Mouse (Mus musculus) cerebellum, postnatal 10 days (tissue): ENCODE data around the gene Hist1h4d.
A peak's percentile ranks its signal among the peaks of the same experiment; 100 is the strongest.
"Not testable (repeated sequence)": the region's sequence is repeated elsewhere in the genome, so short reads cannot be mapped to it uniquely, and the experiment has no call there.

ENCODE experiments used
- DNase-seq, 2 experiments: peaks; one replicate each; pipeline ENCODE4 v3.0.0; 2021; ENCODE audit warnings: mixed read lengths in 2 of 2

The Hist1h4d gene

DNA sequence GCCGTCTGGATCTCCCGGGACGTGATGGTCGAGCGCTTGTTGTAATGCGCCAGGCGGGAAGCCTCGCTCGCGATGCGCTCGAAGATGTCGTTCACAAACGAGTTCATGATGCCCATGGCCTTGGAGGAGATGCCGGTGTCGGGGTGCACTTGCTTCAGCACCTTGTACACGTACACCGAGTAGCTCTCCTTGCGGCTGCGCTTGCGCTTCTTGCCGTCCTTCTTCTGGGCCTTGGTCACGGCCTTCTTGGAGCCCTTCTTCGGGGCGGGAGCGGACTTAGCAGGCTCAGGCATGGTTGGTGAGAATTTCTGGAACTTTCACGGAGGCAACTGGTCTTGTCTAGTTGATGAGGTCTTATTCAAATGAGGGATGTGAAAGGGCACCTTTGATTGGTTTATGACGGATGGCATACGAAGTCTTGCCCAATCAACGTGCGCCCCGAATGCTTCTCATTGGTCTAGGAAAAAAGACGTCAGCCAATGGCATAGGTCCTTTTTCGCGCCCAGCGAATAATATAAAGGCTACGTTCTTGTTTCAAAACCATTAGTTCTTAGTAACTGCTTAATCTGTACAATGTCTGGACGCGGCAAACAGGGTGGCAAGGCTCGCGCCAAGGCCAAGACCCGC is 7.4 kb upstream of the Hist1h4d start, which contains the start of the genes Hist1h2bf and Hist1h2ad:
TSS of gene Hist1h2bf (minus strand) at position 299 of the 627 bp plus-strand sequence.
TSS of gene Hist1h2ad (plus strand) at position 484 of the 627 bp plus-strand sequence.
- DNase-seq: peak; percentile 92 to 93

DNA sequence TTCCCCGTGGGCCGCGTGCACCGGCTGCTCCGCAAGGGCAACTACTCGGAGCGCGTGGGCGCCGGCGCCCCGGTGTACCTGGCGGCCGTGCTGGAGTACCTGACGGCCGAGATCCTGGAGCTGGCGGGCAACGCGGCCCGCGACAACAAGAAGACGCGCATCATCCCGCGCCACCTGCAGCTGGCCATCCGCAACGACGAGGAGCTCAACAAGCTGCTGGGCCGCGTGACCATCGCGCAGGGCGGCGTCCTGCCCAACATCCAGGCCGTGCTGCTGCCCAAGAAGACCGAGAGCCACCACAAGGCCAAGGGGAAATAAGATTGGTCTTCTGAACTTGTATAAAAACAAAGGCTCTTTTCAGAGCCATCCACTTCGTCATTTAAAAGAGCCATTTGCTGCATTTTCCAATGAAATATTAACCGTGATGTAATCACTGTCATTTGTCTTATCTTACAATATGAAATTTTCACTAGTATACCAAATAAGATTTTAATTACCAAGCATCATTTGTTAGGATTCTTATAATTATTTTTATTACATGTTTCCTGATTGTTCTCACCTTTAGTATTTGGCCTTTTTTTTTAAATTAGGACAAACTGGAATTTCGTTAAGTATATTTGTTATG is 6.7 kb upstream of the Hist1h4d start:
- not testable (repeated sequence) for DNase-seq

DNA sequence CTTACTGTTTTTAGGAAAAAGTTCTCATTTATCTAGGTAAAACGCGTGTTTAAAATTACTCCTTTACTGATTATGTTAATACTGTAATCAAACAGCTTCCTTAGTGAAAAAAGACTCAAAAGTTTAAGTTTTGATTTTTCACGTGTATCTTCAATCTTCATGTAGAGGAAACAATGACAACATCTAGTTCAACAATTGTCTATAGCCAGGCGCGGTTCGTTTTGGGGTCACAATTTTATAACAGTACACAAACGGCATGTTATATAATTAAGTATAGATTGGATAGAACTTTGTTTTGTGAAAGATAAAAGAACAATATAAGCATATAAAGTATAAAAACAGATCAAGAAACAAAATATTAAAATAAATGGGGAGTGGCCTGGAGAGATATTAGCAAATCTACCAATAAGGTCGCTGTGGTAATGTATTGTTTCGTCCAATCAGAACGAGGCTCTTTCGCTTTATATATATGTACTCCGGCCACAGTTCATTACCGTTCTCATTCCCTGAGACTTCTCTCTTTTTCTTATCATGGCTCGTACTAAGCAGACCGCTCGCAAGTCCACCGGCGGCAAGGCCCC is 6.0 kb upstream of the Hist1h4d start, which contains the start of gene Hist1h3d:
TSS of gene Hist1h3d (plus strand) at position 493 of the 581 bp plus-strand sequence.
- peak; percentile 61 to 71 for DNase-seq

DNA sequence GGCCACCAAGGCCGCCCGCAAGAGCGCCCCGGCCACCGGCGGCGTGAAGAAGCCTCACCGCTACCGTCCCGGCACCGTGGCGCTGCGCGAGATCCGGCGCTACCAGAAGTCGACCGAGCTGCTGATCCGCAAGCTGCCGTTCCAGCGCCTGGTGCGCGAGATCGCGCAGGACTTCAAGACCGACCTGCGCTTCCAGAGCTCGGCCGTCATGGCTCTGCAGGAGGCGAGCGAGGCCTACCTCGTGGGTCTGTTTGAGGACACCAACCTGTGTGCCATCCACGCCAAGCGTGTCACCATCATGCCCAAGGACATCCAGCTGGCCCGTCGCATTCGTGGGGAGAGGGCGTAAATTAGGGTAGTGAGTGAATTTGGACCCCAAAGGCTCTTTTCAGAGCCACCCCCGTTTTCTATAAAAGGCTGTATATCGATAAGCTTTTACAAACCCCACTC is 5.5 kb upstream of the Hist1h4d start:
- not testable (repeated sequence) for DNase-seq

GRCm38 (mm10) chr13:23576351-23576881 is 5.0 kb upstream of the Hist1h4d start:
- no peak for DNase-seq

GRCm38 (mm10) chr13:23576906-23577639 is 4.3 kb upstream of the Hist1h4d start:
- no peak for DNase-seq

GRCm38 (mm10) chr13:23577835-23578234 is 3.6 kb upstream of the Hist1h4d start:
- DNase-seq: no peak

DNA sequence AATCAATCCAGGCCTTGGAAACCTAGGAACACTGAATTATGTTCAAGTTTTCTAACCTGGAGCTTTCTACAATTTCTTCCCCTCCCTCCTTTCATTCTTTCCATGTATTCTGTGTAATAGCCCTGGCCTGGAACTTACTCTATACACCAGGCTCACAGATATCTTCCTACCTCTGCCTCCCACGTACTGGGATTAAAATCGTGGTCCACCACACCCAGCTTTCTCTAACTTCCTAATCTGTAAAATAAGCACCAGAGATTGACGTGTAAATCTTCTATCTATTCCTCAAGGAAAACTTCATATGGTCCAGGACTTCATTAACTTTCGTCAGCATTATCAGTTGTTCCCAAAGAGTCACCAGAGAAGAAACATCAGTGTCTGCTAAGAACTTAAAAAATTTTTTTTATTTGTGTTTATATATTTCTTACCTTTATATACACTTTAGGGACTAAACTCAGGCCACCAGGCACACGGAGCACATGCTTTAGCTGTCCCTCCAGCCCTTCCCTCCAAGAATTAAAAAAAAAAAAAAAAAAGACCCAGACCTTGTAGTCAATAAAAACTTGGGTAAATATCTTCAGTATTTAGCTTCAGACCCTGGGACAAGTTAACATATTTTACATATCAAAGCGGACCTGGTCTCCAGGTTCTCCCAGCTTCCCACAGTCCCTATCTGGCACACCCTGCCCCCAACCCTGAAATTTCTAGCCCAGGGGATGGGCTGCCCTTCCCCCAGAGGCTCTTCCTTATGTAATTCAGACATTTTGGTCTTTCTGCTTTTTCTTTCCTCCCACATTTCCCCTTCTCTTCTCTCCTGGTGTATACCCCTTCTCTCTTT is 1.0 kb downstream of the Hist1h4d start:
- no peak for DNase-seq

DNA sequence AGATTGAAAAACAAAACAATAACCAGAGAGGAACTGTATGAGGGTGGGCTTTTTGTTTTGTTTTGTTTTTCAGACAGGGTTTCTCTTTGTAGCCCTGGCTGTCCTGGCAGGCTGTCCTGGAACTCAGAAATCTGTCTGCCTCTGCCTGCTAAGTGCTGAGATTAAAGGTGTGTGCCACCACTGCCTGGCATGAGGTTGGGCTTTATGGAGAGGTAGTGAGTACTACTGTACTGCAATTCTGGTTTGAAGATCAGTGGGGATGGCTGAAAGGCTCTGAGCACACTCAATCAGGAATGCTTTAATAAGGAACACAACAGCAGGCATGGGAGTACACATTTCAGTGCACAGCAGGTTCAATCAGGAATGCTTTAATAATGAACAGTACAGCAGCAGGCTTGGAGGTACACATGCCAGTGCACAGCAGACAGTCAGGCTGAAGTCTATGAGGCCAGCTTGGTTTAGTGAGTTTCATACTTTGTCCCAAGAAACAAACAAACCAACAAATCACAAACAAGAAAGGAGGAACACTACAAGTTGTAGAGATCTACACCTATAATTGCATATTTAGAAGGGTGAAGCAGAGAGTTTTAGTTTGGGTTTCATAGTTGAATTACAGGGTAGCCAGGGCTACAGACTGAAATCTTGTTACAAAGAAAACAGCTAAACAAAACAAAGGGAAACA is 2.1 kb downstream of the Hist1h4d start:
- no peak for DNase-seq

DNA sequence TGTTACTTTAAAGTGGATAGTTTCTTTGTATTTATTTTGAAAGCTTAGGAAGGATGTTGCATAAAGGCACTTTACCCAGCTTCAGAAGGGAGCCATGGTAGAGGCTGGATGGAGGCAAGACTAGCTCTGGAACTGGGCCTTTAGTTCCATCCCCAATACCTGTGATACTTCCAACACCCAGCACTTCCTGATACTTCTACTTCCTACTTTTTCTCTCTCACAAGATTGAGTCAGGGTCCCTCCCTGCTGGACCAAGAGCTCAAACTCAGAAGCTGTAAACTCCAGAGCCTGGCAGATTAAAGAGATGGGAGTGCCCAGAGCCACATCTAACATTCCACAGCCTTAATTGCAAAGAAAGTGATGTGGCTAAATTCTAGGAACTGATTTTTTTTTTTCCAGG is 2.9 kb downstream of the Hist1h4d start:
- no peak for DNase-seq

DNA sequence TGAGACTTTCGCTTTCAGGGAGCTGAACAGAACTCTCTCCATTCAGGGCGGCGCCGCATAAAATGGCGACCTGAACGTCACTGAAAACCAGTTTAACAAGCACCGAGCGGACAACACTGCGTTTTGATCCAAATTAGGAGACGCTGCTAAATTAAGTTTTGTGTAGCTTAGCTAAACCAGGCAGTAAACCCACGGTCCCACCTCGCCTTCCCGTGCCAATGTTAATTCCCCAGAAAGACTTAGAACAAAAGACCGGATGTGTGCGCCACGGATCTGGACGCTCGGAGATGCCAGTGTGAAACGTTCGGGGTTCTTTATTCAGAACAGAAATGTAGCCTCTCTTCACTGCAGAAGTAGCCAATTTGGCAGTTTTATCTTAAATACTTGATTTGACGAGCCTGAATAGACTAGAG is 3.6 kb downstream of the Hist1h4d start:
- DNase-seq: peak; percentile 63 to 72

- DNase-seq: peak; percentile 68 to 78
Observed at GRCm38 (mm10) chr13:23585442-23586098, 4.2 kb downstream of the Hist1h4d start.

DNA sequence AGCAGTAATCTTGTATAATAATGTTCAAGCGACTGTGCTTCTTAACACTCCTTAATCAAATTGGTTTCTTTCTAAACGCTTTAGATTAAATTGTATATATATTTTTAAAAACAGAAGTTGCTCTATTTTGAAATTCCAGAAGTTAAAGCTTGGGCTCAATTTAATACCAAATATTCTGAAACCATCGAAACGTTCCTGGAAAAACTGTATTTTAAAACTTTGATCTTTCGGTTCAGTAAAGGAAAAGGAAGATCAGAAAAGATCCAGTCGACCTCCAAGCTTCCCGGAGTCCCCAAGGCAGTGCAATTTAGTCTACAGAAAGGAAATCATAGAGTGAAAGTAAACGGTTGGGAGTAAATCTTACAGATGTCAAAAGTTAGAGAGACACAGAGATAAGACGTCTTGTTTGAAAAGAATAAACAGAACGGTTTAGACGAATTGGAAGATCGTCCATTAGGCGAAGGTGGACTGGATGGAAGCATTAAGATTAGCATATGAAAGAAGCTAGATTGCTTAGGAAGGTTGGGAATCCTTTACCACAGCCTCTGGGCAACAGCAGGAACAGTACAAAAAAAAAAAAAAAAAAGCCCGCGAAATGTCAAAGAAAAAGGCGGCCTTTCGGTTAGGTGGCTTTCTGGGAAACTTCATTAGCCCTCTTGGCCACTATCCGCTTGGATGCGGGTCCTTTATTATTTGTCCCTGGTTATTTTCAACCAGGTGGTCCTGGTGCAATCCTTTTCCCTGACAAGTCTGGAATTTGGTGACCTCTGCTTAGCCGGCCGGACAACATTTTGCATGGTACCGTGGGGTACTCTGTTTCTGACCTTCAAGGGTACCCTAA is 4.9 kb downstream of the Hist1h4d start:
- peak in 1 of 2 experiments; percentile 23 for DNase-seq

DNA sequence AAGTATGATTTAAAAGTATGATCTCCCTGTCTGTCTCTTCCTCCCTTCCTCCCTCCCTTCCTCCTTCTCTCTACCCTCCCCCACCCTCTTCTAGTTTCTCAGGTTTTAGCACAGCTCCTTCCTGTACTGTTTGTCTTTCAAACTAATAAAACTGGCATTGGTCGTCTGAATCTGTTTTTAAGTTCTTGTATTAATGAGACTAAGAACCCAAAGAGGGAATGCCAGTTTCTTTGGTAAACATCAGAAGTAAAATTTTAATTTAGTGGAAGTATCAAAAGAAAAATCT is 5.5 kb downstream of the Hist1h4d start:
- DNase-seq: no peak

DNA sequence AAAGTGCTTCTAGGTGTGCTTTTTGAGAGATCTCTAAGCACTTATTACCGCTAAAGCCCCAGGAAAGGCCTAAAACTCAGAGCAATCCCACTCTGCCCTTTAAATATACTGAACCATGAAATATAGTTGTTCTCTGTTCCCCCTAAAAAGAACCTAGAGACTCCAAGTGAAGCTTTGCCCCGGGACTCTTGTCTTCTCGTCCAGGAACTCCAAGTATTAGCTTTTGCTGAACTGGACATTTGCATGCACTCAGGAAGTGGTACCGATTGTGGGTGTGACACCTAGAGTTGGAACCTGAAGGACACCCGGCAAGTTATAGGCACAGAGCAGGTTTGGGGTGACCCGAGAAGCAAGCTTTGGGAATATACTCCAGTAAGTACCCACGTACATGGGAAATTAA is 9.8 kb downstream of the Hist1h4d start:
- no peak for DNase-seq

DNA sequence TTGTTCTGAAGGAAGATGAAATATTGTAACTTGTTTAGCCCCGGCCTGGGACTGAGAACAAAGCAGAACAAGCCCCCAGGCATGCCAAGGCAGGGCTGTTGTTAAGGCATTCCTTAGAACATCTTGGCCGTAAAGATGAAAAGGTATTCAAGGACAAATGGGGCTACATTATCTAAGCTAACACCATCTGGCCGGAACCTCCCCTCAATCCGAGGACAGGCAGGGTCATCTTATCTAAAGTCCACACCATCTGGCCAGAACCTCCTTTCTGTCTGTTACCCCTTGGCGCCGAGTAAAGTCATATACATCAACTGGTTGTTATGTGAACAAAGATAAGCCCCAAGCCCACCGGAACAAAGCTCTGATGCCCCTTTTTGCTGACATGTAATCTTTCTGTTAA is 10.5 kb downstream of the Hist1h4d start:
- not testable (repeated sequence) for DNase-seq

DNA sequence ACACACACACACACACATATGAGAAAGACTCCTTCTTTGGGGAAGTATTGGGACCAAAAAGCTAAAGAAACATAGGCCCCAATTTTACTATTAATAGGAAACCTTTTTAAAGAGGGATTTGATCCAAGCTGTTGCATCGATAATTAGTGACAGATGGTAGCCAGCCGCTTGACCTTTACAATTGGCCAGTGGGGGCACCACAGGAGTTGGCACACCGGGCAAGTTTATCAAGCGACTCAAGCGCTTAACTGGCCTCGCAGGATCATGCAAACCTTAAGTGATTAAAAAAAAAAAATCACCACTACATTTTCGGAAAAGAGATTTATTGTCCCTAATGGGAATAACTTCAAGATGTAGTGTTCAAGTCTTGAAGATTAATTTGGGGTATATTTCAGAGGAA is 11.2 kb downstream of the Hist1h4d start:
- DNase-seq: peak; percentile 80 to 84

DNA sequence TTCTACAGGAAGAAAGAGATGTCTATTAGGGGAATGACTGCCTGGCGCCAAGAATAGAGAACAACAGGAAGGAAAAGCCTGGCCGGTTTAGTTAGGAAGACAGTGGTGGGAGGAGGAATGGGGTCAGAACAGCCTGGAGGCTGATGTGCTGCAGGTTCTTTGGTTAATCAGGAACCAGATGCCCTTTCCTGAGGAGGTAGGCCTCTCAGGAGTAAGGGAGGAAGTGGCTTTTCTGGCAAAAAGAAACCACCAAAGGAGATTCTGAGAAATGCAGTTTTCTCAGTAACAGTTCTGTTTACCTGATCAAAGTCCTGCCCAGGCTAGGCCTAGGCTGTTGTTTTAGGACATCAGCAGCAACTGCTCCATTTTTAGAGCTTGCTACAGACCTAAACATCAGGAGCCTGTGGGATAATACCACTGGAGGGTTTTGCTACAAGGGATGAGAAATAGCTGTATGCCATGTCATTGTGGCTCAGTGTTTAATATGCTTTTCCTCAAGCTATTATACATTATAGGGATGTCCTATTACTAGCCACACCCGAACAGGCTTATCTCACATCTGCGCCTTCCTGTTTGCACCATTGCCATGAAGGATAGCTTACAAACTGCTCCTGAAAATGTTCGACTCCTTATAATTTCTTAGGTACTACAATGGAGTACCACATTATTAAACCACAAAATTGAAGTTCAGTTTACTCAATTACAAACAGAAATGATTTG is 11.8 kb downstream of the Hist1h4d start:
- DNase-seq: no peak

GRCm38 (mm10) chr13:23595185-23595584 is 13.8 kb downstream of the Hist1h4d start:
- no peak for DNase-seq
